Mouse (Mus musculus): Measurements from ENCODE around the gene Sorcs3. TPM values are rescaled to one million over a fixed set of nuclear protein-coding genes. Genes with fewer than 3 reads are reported as not detected.

Gene Sorcs3
- polyA plus RNA-seq (2015; fragmentation: Nextera tagmentation; extraction: Ambion mirVana) = 17.5 and 18.3 TPM in 2 replicates

DNA sequence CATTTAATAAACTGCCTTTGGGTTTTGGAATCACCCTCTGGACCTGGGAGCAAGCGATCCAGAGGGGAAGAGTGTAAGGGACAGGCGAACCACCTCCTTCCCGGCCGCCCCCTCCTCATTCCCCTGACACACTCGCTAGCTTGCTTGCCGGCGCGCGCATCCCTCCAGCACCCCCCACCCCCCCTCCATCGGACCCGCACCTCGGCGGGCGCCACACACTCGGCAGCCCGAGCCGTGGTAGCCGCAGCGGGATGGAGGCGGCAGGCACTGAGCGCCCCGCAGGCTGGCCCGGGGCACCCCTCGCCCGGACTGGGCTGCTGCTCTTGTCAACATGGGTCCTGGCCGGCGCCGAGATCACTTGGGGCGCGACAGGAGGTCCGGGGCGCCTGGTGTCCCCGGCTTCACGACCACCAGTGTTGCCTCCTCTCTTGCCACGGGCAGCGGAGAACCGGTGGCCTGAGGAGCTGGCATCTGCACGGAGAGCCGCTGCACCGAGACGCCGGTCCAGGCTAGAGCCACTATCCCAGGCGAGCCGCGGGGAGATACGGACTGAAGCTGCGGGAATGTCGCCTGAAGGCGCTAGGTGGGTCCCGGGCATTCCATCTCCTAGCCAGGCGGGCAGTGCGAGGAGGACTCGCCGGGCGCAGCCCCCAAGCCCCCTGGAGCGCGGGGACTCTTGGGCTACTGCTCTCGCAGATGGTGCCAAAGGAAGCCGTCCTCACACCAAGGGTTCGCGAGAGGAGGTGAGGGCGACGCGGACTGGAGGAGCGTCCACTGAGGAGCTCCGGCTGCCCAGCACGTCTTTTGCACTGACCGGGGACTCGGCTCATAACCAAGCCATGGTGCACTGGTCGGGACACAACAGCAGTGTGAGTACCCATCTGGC is at the start of gene Sorcs3:
Gene Sorcs3, plus strand, starts transcription at position 97 of the 886 bp plus-strand sequence.
- H3K4me2 ChIP-seq (ENCODE audit: low read length) = peak within 1 kb of the TSS; percentile 74
- peaks cover 30% of the 10 kb centered on the region for H3K4me1 ChIP-seq (ENCODE audit: control insufficient read depth, insufficient read depth, low read length)
- H3K9me3 ChIP-seq (replicated peaks; ENCODE audit: control insufficient read depth, low read length, poor library complexity, severe bottlenecking) = no peaks in the 10 kb centered on the region
- WGBS = under 1% methylated on average over 68 of the region's 70 CpGs
- peak within 1 kb of the TSS; percentile 61 for H3K4me3 ChIP-seq (ENCODE audit: low read depth, low read length)
- ATAC-seq = peak; percentile 65
- peaks cover 7% of the 10 kb centered on the region; the same call in 1 of the 2 replicates for H3K27me3 ChIP-seq (ENCODE audit: control insufficient read depth, insufficient read depth, low read depth, low read length)
- H3K36me3 ChIP-seq (ENCODE audit: control insufficient read depth, insufficient read depth, low read length) = no peaks in the 10 kb centered on the region
- peak within 1 kb of the TSS; percentile 79 for H3K27ac ChIP-seq (ENCODE audit: low read length)
- peak within 1 kb of the TSS; percentile 80 for H3K9ac ChIP-seq (ENCODE audit: low read depth, low read length)

DNA sequence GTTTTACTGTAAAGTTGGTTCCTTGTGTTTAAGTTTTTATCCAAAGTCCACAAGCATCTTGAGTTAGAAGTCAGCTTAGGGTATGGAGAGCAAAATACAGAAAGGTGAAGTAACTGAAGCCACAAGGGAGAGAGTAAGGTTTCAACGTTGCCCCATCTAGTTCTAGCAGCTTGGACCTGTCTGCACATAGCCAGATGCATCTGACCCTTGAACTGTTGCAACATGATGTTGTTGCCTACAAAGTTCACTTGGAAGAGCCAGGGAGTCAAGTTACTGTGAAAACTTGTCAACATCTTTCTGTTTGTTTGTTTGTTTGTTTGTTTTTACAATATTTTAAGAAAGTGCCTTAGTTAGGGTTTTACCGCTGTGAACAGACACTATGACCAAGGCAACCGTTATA is 40.5 kb upstream of the Sorcs3 start:
- 91% methylated on average over 3 of the region's 3 CpGs for WGBS
- no peaks in the 10 kb centered on the region for H3K27me3 ChIP-seq (ENCODE audit: control insufficient read depth, insufficient read depth, low read depth, low read length)
- H3K9me3 ChIP-seq (replicated peaks; ENCODE audit: control insufficient read depth, low read length, poor library complexity, severe bottlenecking) = no peaks in the 10 kb centered on the region
- H3K9ac ChIP-seq (ENCODE audit: low read depth, low read length) = no peak overlapping the region
- H3K4me3 ChIP-seq (ENCODE audit: low read depth, low read length) = no peak overlapping the region
- H3K4me2 ChIP-seq (ENCODE audit: low read length) = no peak overlapping the region
- H3K36me3 ChIP-seq (ENCODE audit: control insufficient read depth, insufficient read depth, low read length) = no peaks in the 10 kb centered on the region
- no peaks in the 10 kb centered on the region for H3K4me1 ChIP-seq (ENCODE audit: control insufficient read depth, insufficient read depth, low read length)
- ATAC-seq = no peak
- H3K27ac ChIP-seq (ENCODE audit: low read length) = no peak overlapping the region

DNA sequence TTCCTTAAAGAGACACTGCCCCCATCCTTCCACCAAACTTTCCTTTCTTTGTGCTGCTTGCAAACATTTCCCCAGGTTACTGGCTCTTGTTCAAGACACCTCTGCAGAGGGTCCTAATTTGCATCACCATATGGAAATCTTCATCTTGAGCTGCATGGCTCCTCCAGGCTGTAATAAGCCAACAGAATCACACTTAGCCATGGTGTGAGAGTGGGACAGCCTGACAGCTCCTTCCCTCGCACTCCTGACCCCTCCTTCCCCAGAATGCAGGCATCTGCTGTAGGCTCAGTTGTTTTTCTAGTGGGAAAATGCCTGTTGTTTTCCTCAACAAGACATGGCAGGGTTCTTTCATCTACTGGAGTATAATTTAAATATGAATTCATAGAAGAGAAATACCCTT is 38.7 kb upstream of the Sorcs3 start:
- Histone ChIP-seq H3K9ac (ENCODE audit: low read depth, low read length) (no peak overlapping the region), H3K4me3 (ENCODE audit: low read depth, low read length) (no peak overlapping the region), H3K27ac (ENCODE audit: low read length) (no peak overlapping the region), H3K9me3 (replicated peaks; ENCODE audit: control insufficient read depth, low read length, poor library complexity, severe bottlenecking) (no peaks in the 10 kb centered on the region), H3K4me2 (ENCODE audit: low read length) (no peak overlapping the region), H3K4me1 (ENCODE audit: control insufficient read depth, insufficient read depth, low read length) (no peaks in the 10 kb centered on the region), H3K27me3 (ENCODE audit: control insufficient read depth, insufficient read depth, low read depth, low read length) (no peaks in the 10 kb centered on the region), H3K36me3 (ENCODE audit: control insufficient read depth, insufficient read depth, low read length) (no peaks in the 10 kb centered on the region)
- no peak for ATAC-seq
- WGBS = 74% methylated on average over 1 of the region's 1 CpGs

DNA sequence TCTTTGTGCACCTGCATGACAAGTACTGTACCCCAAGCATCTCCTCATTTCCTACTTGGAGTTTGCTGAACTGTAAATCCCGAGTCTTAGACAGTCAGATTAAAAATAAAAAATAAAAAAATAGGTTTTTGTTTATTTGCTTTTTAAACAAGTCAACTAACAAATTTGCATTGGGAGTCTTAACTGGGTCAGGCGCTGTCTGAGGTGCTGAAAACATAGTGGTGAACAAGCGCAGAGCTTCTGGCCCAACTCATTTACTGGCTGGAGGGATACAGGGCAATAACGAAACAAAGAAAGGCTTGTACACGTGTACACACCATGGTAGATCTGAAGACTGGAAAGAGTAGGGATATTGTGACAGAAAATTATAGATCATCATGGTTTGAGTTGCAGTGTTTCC is 37.5 kb upstream of the Sorcs3 start:
- H3K9ac ChIP-seq (ENCODE audit: low read depth, low read length) = no peak overlapping the region
- no peak overlapping the region for H3K4me2 ChIP-seq (ENCODE audit: low read length)
- WGBS = 67% methylated on average over 5 of the region's 5 CpGs
- no peaks in the 10 kb centered on the region for H3K4me1 ChIP-seq (ENCODE audit: control insufficient read depth, insufficient read depth, low read length)
- H3K4me3 ChIP-seq (ENCODE audit: low read depth, low read length) = no peak overlapping the region
- no peaks in the 10 kb centered on the region for H3K36me3 ChIP-seq (ENCODE audit: control insufficient read depth, insufficient read depth, low read length)
- H3K9me3 ChIP-seq (replicated peaks; ENCODE audit: control insufficient read depth, low read length, poor library complexity, severe bottlenecking) = no peaks in the 10 kb centered on the region
- no peak for ATAC-seq
- no peak overlapping the region for H3K27ac ChIP-seq (ENCODE audit: low read length)
- H3K27me3 ChIP-seq (ENCODE audit: control insufficient read depth, insufficient read depth, low read depth, low read length) = no peaks in the 10 kb centered on the region

DNA sequence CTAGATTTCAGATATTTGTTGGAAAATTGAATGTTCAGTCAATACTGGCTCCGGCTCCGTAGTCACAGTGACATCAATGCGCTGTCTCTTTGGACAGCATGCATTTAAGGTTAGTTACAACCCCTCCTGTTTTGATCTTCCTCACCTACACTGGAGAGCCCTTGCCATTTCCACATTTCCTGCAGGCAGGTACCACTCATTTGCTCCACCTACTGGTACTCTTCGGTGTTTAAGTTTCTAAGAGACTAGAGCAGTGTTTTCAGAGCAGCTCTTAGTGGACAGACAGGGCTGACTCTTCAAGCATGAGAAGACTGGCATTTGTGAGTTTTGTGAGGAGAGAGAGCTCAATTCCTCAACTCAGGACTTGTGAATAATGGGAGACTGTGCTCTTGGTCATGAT is 31.1 kb upstream of the Sorcs3 start:
- no peaks in the 10 kb centered on the region for H3K4me1 ChIP-seq (ENCODE audit: control insufficient read depth, insufficient read depth, low read length)
- no peak for ATAC-seq
- H3K9ac ChIP-seq (ENCODE audit: low read depth, low read length) = no peak overlapping the region
- no peaks in the 10 kb centered on the region for H3K36me3 ChIP-seq (ENCODE audit: control insufficient read depth, insufficient read depth, low read length)
- no peaks in the 10 kb centered on the region for H3K9me3 ChIP-seq (replicated peaks; ENCODE audit: control insufficient read depth, low read length, poor library complexity, severe bottlenecking)
- no peak overlapping the region for H3K4me2 ChIP-seq (ENCODE audit: low read length)
- no peak overlapping the region for H3K27ac ChIP-seq (ENCODE audit: low read length)
- no peaks in the 10 kb centered on the region for H3K27me3 ChIP-seq (ENCODE audit: control insufficient read depth, insufficient read depth, low read depth, low read length)
- WGBS = 70% methylated on average over 4 of the region's 4 CpGs
- H3K4me3 ChIP-seq (ENCODE audit: low read depth, low read length) = no peak overlapping the region

DNA sequence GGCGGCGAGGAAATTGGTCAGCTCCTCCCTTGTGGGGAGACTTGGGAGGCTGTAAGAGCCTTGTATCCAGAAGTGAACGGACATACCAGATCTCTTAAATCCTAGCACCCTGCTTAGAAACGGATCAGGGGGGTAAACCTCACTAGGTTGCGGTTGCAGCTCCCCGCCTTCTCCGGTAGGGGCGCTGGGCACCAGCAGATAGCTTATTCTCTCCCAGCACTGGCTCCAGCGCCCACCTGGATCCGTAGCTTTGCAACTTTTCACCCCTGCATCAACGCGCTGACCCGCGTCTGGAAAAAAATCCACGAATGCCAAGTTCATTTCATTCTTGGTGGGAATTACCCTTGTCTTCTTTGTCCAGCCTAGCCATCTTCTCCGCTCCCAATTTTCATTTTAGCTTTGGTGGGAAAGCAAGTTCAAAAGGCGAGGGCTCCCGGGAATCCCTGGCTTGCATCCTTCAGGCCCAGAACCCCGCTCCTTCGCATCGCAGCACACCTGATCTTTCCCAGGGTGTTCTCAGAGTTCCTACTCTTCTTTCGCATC is 1.8 kb upstream of the Sorcs3 start:
- WGBS = 2% methylated on average over 22 of the region's 22 CpGs
- H3K4me2 ChIP-seq (ENCODE audit: low read length) = peak overlapping the region; percentile 74
- no peaks in the 10 kb centered on the region for H3K36me3 ChIP-seq (ENCODE audit: control insufficient read depth, insufficient read depth, low read length)
- H3K9me3 ChIP-seq (replicated peaks; ENCODE audit: control insufficient read depth, low read length, poor library complexity, severe bottlenecking) = no peaks in the 10 kb centered on the region
- peaks cover 7% of the 10 kb centered on the region; the same call in 1 of the 2 replicates for H3K27me3 ChIP-seq (ENCODE audit: control insufficient read depth, insufficient read depth, low read depth, low read length)
- no peak for ATAC-seq
- no peak overlapping the region for H3K27ac ChIP-seq (ENCODE audit: low read length)
- H3K9ac ChIP-seq (ENCODE audit: low read depth, low read length) = peak overlapping the region; percentile 80
- H3K4me3 ChIP-seq (ENCODE audit: low read depth, low read length) = peak overlapping the region; percentile 61
- peaks cover 20% of the 10 kb centered on the region for H3K4me1 ChIP-seq (ENCODE audit: control insufficient read depth, insufficient read depth, low read length)

DNA sequence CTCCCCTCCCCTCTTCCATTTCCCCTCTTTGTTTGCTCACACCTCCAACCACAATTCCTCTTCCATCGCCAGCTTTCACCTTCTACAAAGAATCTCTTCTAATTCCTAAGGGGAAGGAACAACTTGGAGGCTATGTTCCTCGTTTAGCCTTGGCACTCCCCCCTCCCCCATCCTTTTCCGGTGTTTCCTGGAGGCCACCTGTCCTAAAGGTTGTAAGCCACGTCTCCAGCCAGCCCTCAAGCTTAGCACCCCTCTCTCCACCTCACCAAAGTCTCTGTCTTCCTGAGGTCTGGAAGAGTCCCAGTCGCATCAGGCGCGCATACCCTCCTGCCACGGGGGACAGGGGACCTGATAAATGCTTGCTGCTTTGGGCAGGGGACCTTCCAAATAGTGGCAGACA is 1.3 kb upstream of the Sorcs3 start:
- Histone ChIP-seq H3K4me2 (ENCODE audit: low read length) (peak overlapping the region; percentile 74), H3K9me3 (replicated peaks; ENCODE audit: control insufficient read depth, low read length, poor library complexity, severe bottlenecking) (no peaks in the 10 kb centered on the region), H3K4me3 (ENCODE audit: low read depth, low read length) (peak overlapping the region; percentile 61), H3K27me3 (ENCODE audit: control insufficient read depth, insufficient read depth, low read depth, low read length) (peaks cover 7% of the 10 kb centered on the region; the same call in 1 of the 2 replicates), H3K4me1 (ENCODE audit: control insufficient read depth, insufficient read depth, low read length) (peaks cover 23% of the 10 kb centered on the region), H3K9ac (ENCODE audit: low read depth, low read length) (peak overlapping the region; percentile 80), H3K27ac (ENCODE audit: low read length) (peak overlapping the region; percentile 79), H3K36me3 (ENCODE audit: control insufficient read depth, insufficient read depth, low read length) (no peaks in the 10 kb centered on the region)
- 0% methylated on average over 8 of the region's 8 CpGs for WGBS
- no peak for ATAC-seq

DNA sequence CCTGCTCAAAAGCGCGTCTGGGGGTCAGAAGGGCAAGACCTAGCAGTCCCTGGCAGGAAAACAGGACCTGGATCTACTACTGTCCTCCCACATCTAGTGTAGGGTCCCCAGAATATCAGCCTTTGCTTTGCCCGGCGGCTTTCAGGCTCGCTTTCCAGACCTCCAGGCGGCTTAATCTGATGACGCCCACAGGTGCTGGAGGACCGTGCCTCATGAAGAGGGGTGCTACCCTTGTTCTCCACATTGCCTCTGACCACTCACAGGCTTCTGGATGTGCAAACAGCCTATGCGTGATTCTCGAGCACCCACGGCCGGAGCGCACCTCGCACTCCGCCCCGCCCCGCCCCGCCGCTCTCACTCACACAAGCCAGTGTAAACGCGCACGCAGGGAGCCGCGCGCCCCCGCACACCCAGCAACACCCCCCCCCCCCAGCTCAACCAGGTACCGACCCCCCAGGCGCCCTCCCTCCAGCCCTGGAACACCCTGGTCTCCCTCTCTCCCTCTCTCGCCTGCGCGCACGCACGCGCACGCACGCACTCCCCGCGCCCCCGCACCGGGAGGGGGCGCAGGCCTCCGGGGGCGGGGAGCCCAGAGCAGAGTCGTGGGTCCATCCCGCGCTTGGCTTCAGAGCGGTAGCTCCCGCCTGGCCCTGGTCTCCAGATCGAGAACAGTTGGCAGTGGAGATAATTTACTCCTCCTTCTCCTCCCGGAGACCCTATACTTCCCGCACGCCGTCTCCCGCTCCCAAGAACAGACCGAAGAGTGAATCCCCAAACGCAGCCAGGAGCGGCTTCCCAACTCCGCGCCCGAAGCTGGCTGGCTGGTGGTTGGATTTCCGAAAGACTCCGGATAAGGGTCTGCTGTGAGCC is 698 bp upstream of the Sorcs3 start:
- WGBS = 0% methylated on average over 54 of the region's 62 CpGs
- Histone ChIP-seq H3K36me3 (ENCODE audit: control insufficient read depth, insufficient read depth, low read length) (no peaks in the 10 kb centered on the region), H3K4me2 (ENCODE audit: low read length) (peak overlapping the region; percentile 74), H3K9me3 (replicated peaks; ENCODE audit: control insufficient read depth, low read length, poor library complexity, severe bottlenecking) (no peaks in the 10 kb centered on the region), H3K4me3 (ENCODE audit: low read depth, low read length) (peak overlapping the region; percentile 61), H3K27ac (ENCODE audit: low read length) (peak overlapping the region; percentile 79), H3K27me3 (ENCODE audit: control insufficient read depth, insufficient read depth, low read depth, low read length) (peaks cover 7% of the 10 kb centered on the region; the same call in 1 of the 2 replicates), H3K4me1 (ENCODE audit: control insufficient read depth, insufficient read depth, low read length) (peaks cover 29% of the 10 kb centered on the region), H3K9ac (ENCODE audit: low read depth, low read length) (peak overlapping the region; percentile 80)
- peak; percentile 68 for ATAC-seq

Data from midbrain, embryonic 16.5 days (tissue).